Mouse (Mus musculus) erythroblast, adult 5-6 weeks (primary cell): Measurements from ENCODE around the gene Vmn1r205. TPM values are rescaled to one million over a fixed set of nuclear protein-coding genes. Genes with fewer than 3 reads are reported as not detected.
"Not testable (repeated sequence)": the region's sequence is repeated elsewhere in the genome, so short reads cannot be mapped to it uniquely, and the experiment has no call there.

Experiments
- ATAC-seq: replicated peaks from 2 replicates; pipeline ENCODE4 v1.8.0; 2016; ENCODE audit warnings: moderate number of reproducible peaks, mild to moderate bottlenecking, moderate TSS enrichment, inconsistent platforms; ENCODE audit not compliant: poor library complexity, low FRiP score, severe bottlenecking
- total RNA-seq, 2 experiments: library from RNA; stranded (forward) in 1 of 2; stranded (reverse) in 1 of 2; fragments of 150-400 nt in 1 of 2; fragments of 200-764, 138-1000 nt in 1 of 2; gene quantifications; 2 replicates each; pipeline versions ENCODE4 v1.2.3 to v1.2.4; 2015 to 2017; ENCODE audit warnings: low replicate concordance in 2 of 2

Gene Vmn1r205
- total RNA-seq (2015; ENCODE audit: low replicate concordance) (not detected in 2 replicates), total RNA-seq (2017; ENCODE audit: low replicate concordance) (not detected in 2 replicates)

GRCm38 (mm10) chr13:22592900-22593299 lies at the start of gene Vmn1r205:
Gene Vmn1r205 (minus strand): TSS chr13:22593000.
- ATAC-seq, result no peak

- ATAC-seq, result not testable (repeated sequence)
These were observed 31.4 kb upstream of the Vmn1r205 start, which contains the start of gene Vmn1r206 for GRCm38 (mm10) chr13:22624151-22624550. Gene Vmn1r206 (minus strand): TSS chr13:22624251.

- ATAC-seq, result not testable (repeated sequence)
These were observed 9.5 kb downstream of the Vmn1r205 start for GRCm38 (mm10) chr13:22583336-22583735.

GRCm38 (mm10) chr13:22574911-22575310 lies 17.9 kb downstream of the Vmn1r205 start:
- ATAC-seq, result not testable (repeated sequence)

- not testable (repeated sequence) for ATAC-seq
These were observed 39.9 kb downstream of the Vmn1r205 start, which contains the start of gene Vmn1r204 for GRCm38 (mm10) chr13:22552898-22553297. Gene Vmn1r204 (plus strand): TSS chr13:22553198.

Other genes starting within 250 kb of the Vmn1r205 start
- gene Vmn1r198, start 242.6 kb downstream of the Vmn1r205 start, total RNA-seq (2015; ENCODE audit: low replicate concordance), result not detected in 2 replicates
- not detected in 2 replicates for gene Vmn1r198, start 242.6 kb downstream of the Vmn1r205 start, total RNA-seq (2017; ENCODE audit: low replicate concordance)
- not detected in 2 replicates for gene Vmn1r199, start 213.2 kb downstream of the Vmn1r205 start, total RNA-seq (2015; ENCODE audit: low replicate concordance)
- not detected in 2 replicates for gene Vmn1r199, start 213.2 kb downstream of the Vmn1r205 start, total RNA-seq (2017; ENCODE audit: low replicate concordance)
- not detected in 2 replicates for gene Vmn1r200, start 202.6 kb downstream of the Vmn1r205 start, total RNA-seq (2015; ENCODE audit: low replicate concordance)
- gene Vmn1r200, start 202.6 kb downstream of the Vmn1r205 start, total RNA-seq (2017; ENCODE audit: low replicate concordance), result not detected in 2 replicates
- gene Vmn1r201, start 121.1 kb downstream of the Vmn1r205 start, total RNA-seq (2015; ENCODE audit: low replicate concordance), result not detected in 2 replicates
- gene Vmn1r201, start 121.1 kb downstream of the Vmn1r205 start, total RNA-seq (2017; ENCODE audit: low replicate concordance), result not detected in 2 replicates
- gene Vmn1r202, start 87.6 kb downstream of the Vmn1r205 start, total RNA-seq (2015; ENCODE audit: low replicate concordance), result not detected in 2 replicates
- gene Vmn1r202, start 87.6 kb downstream of the Vmn1r205 start, total RNA-seq (2017; ENCODE audit: low replicate concordance), result not detected in 2 replicates
- gene Vmn1r203, start 74.9 kb downstream of the Vmn1r205 start, total RNA-seq (2015; ENCODE audit: low replicate concordance), result not detected in 2 replicates
- 0.14 TPM in 1 of 2 replicates, not detected in the other for gene Vmn1r203, start 74.9 kb downstream of the Vmn1r205 start, total RNA-seq (2017; ENCODE audit: low replicate concordance)
- not detected in 2 replicates for gene Vmn1r204, start 39.8 kb downstream of the Vmn1r205 start, total RNA-seq (2015; ENCODE audit: low replicate concordance)
- not detected in 2 replicates for gene Vmn1r204, start 39.8 kb downstream of the Vmn1r205 start, total RNA-seq (2017; ENCODE audit: low replicate concordance)
- gene Vmn1r206, start 31.3 kb upstream of the Vmn1r205 start, total RNA-seq (2015; ENCODE audit: low replicate concordance), result not detected in 2 replicates
- not detected in 2 replicates for gene Vmn1r206, start 31.3 kb upstream of the Vmn1r205 start, total RNA-seq (2017; ENCODE audit: low replicate concordance)
- gene Vmn1r207-ps, start 136.6 kb upstream of the Vmn1r205 start, total RNA-seq (2015; ENCODE audit: low replicate concordance), result not detected in 2 replicates
- gene Vmn1r207-ps, start 136.6 kb upstream of the Vmn1r205 start, total RNA-seq (2017; ENCODE audit: low replicate concordance), result not detected in 2 replicates
- gene Vmn1r208, start 184.4 kb upstream of the Vmn1r205 start, total RNA-seq (2015; ENCODE audit: low replicate concordance), result not detected in 2 replicates
- not detected in 2 replicates for gene Vmn1r208, start 184.4 kb upstream of the Vmn1r205 start, total RNA-seq (2017; ENCODE audit: low replicate concordance)
- not detected in 2 replicates for gene Vmn1r209, start 216.7 kb upstream of the Vmn1r205 start, total RNA-seq (2015; ENCODE audit: low replicate concordance)
- not detected in 2 replicates for gene Vmn1r209, start 216.7 kb upstream of the Vmn1r205 start, total RNA-seq (2017; ENCODE audit: low replicate concordance)
- gene Vmn1r210, start 238.3 kb upstream of the Vmn1r205 start, total RNA-seq (2015; ENCODE audit: low replicate concordance), result not detected in 2 replicates
- not detected in 2 replicates for gene Vmn1r210, start 238.3 kb upstream of the Vmn1r205 start, total RNA-seq (2017; ENCODE audit: low replicate concordance)